Mouse (Mus musculus): Measurements from ENCODE around the gene Slc46a2.

The Slc46a2 gene

DNA sequence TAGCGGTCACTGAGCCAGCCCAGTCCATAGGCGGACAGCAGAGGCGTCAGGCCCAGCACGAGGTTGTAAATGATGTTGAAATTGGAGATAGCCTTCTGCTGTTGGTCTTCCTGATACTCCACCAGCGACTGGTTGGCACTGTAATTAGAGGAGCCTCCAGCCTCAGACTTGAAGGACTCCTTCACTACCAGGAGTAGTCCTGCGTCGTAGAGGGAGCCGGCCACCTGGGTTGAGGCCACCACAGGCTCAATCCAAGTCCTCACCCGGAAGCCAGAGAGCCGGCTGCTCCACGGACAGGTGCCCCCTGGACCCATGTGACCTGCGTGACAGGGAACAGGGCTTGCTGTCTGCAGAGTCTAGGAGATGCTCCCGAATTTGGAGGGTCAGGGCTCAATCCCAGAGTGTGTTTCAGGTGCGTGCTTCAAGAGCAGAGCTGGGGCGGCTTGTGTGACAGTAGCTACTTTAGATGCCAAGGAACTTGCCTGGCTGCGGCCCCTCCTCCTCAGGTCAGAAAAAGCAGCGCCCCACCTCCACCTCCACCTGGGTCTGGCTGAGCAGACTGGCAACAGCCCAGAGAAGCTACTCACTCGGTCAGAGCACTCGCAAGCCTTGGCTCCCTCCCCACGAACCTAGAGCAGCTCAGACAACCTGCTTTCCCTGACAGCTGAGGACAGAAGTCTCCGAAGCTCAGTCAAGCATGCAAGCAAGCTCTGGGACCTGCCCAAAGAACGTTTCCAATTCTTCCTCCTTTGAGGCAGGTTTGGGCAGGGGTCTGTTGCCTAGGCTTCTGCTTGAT lies at the start of gene Slc46a2:
Slc46a2 (minus strand) TSS at position 449 of the 796 bp plus-strand sequence.
- DNase-seq, result peak; percentile 33 to 52

DNA sequence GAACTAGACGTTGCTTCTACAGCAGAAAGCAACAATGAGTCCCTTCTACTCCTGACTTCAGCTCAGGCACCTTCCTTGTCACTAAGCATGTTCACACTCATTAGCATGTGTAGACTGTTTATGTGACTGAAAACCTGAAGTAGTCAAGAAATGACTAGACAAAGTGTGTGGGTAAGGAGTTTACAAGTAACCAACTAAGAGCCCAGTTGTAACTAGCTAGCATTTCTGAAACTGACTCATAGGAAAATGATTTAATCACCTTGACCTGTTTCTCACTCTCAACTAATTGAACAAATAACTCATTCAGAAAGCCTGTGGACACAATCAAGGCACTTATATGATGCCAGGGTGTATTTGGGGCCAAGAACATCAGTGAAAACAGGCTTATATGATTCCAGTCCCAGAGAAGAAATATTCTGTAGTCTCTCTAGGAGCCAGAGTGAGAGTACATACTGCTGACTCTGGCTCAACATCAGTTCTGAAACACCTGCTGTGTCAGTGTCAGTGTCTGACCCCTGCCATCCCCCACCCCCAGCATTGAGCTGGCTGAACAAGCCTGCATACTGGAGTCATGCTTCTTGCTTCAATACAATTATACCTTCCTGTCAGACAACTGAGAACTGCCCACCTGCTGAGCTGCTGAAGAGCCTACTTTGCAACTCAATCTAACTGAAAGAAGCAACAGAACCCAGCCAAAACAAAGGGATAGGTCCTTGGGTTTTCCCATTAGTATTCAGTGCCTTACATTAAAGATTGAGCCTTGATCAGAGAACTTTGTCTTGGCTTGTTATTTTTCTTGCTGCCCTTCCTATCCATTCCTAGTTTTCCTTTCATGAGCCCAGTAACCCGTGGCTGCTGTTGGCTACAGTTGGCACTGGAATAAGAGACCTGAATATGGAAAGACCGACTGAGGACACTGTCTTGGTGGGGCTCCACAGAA lies 48.8 kb upstream of the Slc46a2 start, which contains the start of gene Mup6:
Mup6 (plus strand) TSS at position 890 of the 940 bp plus-strand sequence.
- no peak for DNase-seq

DNA sequence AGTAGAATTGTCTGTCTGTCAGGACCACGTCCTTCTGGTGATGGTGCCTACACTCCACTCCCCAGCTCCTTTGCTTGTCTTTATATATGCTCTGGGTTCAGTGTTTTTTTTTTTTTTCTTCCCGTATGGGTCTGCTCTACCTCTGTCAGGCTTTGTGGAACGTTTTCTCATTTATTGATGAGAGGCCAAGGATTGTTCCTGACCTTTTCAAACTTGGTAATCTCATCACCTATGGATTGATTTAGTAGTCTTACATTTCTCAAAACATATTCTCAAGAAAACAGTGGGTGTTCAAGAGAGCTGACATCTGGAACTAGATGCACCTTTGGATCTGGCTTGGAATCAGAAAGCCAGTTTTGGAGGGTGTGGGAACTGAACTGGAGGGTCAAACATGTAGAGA lies 45.8 kb upstream of the Slc46a2 start, which contains the start of gene Mup4:
Mup4 (minus strand) TSS at position 101 of the 400 bp plus-strand sequence.
- no peak for DNase-seq

DNA sequence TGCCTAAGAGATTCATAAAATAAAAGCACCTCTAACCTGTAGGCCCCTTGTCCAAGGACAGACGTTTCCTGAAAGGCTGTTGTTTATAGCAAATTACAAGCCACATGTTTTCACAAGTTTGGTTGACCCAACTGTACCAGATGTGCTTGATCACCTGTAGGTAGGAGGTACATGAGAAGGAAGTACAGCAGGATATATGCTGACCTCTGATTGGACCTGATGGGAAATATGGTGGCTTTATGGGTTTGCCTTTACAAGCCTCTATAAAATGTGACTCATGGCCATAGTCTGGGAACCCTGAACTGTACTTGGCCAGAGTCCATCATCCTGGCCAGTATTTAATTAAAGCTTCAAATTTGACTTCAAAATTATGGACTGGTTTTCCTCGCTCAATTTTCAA lies 22.7 kb upstream of the Slc46a2 start:
- no peak for DNase-seq

DNA sequence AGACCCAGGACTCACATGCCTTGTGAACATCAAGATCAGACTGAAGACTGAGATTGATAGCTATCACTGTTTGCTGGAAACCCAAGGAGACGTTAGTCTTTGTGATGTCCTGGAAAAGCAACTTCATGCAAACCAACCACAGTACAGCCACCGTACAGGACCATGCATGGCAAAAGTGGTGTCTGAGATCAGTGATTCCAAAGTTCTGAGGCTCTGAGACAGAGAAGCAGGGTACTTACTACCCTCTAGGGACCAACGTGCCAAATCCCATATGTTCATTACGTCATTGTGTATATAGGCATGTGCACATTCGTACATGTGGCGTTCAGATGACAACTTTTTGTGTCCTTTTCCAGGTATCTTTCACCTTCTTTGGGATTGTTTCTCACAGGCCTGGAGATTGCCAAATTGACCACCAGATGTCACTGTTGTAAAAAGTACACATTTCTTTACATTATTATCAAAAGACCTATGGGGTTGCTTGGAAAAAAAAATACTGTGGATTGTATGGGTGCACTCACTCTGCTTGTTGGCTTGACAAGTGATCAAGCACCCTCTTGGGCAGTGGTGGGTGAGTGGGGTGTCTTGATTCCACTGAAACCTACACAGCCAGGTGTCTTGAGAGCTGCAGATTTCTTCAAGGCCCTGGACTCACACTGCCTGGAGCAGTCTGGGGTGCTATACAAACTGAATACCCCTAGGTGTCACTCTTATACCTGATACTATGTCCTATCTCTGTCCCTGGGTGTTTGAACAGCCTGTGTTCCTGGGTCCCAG lies 17.8 kb upstream of the Slc46a2 start:
- DNase-seq, result peak; percentile 8 to 35

DNA sequence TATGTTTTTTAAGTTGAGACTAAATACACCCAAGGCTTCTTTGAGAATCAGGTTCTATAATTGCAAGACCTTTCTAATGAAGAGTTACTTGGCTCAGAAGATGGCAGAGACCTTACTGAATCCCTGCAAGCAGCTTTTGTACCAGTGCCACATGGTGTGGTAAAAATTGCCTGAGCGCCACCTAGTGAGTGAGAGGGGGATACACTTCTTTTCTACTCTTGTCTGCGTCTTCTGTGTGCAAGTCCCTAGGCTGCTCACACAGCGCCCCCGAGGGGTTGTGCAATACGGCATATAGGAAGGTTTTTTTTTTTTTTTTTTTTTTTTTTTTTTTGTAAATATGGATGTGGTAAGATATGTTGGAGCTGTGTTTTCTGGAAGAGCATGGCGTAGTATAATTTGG lies 13.5 kb upstream of the Slc46a2 start:
- peak; percentile 71 to 82 for DNase-seq

DNA sequence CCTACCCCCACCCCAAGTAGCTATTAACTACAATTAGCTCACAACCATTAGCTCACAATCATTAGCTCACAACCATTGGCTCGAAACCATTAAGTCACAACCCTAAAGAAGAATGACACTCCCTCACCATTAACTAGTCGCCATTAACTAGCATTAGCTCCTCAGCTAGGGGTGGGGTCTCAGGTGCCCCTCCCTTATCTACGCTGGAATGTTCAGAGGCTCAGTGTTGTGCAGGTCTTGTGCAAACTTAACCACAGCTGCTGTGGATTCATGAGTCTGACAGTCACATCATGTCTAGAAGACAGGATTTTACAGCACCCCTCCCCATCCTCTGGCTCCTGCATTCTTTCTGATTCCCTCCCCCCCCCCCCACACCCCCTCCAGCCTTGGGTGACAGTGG lies 12.8 kb upstream of the Slc46a2 start:
- no peak for DNase-seq

DNA sequence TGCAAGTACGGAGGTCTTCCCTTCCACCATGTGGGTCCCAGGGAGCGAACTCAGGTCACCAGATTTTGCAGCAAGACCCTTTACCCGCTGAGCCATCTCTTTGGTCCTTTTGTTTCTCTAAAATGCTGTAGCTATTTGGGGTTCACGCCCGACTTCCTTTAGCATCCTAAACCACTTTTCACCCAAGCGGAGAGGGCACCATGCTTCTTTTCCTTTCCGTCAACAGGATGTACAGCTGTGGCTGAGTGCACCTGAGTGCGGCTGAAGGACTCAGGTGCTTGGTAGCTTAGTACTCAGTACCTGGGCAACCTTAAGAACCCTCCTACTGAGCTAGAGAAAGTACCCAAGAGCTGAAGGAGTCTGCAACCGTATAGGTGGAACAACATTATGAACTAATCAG lies 10.2 kb upstream of the Slc46a2 start:
- no peak for DNase-seq

DNA sequence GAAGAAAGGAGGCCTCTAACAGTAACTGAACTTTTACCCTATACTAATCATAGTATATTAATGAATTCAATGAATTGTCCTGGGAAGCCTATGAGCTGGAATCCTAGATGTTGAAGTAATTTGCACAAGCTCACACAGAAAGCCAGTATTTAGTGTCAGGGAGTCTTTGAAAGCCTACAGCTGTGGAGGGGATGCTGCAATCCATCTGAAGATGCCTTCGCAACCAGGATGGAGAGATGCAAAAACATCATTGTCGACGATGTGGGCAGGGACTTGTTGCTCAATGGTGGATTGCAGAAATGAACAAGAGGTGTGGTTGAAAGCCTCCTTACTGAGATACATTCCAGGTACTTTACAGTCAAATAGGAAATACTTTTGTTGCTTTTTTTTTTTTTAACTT lies 3.1 kb upstream of the Slc46a2 start:
- no peak for DNase-seq

DNA sequence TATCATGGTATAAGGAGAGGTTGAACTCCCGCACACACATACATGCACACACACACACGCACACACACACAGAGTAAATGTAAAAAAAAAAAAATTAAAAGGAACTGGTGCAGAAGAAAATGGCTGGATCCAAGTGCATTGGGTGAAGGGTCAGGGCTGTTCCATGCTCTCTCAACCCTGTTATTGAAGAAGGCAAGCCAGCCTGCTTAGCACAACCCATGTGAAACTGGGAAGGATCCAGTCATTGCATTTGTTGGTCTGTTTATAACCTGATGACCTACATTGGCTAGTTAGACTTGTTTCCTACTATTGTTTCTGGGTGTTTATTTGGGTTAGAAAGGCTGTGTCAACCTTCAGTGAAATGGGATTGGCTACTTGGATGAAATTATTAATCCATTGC lies 6.1 kb downstream of the Slc46a2 start:
- no peak for DNase-seq

DNA sequence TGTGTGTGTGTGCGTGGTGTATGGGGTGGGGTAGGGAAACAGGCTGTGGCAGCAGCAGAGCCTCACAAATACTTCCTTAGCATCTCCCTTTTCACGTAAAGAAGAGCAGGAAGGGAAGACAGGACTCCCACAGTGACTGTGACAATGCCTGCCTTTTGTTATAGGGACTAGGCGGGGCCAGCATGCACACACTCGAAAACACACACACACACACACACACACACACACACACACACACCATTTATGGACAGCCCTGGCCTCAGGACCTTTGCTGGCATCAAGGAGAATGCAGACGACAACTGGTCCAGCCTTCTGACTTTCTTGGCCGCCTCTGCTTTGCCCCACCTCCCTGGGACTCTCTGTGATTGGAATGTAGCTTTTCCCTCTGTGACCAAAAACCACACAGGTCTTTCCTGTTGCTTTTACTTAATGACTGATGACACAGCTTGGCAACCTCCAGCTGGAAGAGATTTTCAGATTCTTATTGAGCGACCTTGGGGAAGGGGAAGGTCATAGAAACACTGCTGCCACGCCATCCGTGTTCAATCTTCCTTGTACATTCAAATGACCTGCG lies 7.1 kb downstream of the Slc46a2 start:
- DNase-seq, result peak; percentile 25 to 28

DNA sequence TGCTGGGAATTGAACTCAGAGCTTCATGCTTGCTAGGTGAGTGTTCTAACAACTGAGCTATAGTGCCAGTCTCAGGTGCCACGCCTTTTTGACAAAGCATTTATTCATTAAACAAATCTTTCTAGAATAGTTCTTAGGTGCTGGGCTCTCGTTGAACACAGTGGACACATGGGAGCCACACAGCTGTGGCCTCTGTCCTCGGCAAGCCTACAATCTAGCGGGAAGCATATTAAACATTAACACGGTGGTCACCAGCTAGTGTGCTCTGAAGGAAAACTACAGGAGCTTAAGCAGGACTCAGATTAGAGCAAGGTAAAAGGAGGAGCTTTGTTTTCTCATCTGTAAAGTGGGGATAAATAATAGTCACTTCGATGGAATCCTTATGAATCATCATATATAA lies 7.8 kb downstream of the Slc46a2 start:
- no peak for DNase-seq

DNA sequence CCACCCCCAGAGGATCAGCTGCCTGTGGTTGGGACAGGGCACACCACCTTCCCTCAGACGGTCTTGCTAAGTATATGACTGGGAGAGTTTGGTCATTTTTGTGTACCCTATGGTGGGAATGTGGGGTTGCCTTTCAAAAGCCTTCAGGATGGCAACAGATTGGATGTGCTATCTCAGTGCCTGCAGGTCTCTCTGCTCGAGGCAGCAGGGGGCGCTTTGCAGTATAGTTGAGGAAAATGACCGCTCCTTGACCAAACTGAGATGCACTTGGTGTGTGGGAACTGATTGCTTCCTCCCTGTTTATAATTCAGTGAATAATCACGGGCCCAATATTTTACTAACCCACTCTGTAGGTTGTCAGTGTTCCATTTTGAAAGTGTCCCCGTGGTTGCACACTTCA lies 12.3 kb downstream of the Slc46a2 start:
- DNase-seq, result peak; percentile 28 to 48

DNA sequence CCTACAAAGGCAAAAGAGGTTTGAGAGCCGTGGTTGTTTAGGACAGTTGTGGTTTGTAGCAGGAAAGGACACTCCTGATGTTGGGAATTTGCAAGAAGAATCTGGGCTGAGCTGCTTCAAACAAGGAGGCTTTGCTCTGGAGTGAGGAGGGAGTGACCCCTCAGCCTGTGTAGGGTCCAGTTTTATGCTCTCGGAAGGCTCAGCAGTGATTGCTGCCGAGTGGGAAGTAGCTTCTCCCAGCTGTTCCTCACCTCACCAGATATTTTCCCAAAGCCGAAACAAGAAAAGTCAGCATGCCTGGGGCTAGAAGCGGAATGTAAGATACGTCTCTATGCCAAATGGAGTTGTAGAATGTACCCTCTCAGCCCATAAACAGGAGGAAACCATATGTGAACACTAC lies 13.0 kb downstream of the Slc46a2 start:
- no peak for DNase-seq

DNA sequence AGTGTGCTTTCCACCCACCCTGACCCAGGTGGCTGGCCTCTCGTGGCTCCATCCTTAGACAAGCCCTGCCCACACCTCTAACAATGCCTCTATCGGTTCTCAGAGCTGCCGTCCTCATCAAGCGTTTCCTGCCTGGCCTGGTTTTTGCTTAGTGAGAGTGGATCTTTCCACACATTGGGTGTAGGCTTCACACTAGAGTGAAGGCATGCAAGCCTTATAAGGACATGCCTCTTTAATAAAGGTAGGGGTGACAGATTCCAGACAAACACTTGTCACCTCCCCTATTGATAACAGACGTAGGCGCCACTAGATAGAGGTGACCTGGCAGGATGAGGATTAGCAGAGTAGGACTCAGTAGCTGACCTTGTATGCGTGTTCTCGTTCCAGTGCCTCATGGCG lies 16.3 kb downstream of the Slc46a2 start:
- DNase-seq, result no peak

DNA sequence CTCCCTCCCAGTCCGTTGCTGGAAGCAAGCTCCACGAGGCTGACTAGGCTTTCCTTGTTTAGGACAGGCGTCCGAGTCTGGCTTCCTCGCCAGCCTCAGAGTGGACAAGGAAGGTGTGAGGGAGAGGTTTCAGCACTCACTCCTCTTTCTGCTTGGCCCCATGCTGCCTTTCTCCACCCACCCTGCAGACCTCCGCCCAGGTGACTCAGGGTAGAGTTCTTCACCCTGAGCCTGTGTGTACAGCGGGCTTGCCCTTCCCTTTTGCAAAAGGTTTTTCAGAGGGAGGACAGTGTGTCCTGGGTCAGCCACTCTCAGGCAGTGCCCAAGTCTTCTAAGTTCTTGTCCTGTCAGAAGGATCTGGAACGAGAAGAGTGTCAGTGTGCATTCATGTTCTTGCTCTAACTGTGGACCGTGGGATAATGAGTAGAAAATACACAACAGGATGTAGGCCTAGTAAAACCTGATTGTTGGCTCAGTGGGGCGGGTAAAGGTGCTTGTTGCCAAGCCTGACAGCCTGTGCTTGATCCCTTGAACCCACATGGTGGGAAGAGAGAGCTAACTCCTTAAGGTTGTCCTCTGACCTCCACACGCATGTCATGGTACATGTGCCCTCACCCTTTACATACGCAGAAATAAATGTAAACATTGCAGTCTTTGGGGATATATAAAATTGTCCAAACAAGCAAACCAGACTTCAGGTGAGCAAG lies 16.9 kb downstream of the Slc46a2 start:
- no peak for DNase-seq

DNA sequence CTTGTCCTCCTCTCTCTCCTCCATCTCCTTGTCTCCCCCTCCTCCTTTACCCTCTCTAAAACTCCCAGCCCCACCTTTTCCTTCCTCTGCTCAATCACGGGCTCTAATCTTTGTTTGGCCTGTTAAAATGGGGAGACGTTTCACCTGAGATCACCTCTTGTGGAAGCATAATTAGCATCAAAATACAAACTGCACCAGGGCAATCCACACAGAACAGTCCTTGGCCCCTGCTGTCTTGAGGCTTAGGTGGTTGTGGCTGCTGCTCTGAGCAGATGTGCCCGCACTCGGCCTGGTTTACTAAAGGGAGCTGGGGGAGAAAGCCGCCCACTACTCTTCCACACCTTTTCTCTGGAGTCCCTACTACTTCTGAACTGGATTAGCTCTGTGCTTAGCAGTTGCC lies 18.9 kb downstream of the Slc46a2 start:
- DNase-seq, result no peak

DNA sequence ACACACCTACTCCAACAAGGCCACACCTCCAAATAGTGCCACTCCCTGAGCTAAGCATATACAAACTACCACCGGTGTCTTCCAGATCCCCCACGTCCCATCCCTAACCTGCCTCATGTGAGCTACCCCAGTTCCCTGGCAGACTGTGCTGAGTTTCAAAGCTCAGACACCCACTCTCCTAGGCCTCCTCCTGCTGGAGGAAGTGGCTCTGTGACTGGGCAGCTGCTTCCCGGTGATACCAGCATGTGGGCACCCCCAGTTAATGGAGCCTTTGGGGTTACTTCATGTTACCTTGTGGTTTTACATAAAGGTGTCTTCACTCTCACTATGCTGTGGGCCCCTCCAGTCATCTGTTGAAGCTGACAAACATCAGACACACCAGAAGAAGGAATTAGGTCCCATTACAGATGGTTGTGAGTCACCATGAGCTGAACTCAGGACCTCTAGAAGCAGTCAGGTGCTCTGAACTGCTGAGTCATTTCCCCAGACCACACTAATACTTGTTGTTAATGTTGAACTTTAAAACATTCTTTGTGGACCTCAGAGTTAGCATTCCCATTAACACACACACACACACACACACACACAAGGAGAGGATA lies 19.8 kb downstream of the Slc46a2 start:
- no peak for DNase-seq

DNA sequence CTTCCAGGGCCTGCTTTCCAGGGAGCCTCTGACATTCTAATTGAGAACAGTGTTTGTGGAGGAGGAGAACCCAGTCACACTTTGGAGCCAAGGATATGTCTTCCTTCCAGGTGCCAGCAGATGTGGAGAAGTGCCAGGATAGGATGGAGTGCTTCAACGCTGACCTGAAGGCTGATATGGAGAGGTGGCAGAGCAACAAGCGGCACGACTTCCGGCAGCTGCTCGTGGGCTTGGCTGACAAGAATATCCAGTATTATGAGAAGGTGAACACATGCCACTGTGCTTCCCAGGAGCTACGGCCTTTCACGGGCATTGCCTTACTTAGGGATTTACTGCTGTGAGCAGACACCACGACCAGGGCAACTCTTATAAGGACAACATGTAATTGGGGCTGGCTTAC lies 20.4 kb downstream of the Slc46a2 start:
- no peak for DNase-seq

DNA sequence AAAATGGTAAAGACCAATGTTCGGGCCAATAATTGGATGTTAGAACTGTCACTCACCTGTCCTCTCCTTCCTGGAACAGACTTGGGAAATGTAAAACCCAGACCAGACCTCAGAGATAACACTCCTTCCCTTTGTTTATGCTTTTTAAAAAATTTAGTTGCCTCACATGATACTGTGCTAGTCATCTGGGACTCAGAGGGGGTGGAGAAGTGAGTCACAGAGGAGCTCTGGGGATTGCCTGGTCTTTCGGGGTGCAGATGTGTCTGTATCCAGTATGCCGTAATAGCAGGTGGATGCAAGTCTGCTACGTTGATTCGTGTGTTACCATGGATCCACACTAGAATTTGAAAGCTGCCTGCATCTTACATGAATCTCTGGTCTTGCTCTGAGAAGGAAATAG lies 22.1 kb downstream of the Slc46a2 start:
- no peak for DNase-seq

DNA sequence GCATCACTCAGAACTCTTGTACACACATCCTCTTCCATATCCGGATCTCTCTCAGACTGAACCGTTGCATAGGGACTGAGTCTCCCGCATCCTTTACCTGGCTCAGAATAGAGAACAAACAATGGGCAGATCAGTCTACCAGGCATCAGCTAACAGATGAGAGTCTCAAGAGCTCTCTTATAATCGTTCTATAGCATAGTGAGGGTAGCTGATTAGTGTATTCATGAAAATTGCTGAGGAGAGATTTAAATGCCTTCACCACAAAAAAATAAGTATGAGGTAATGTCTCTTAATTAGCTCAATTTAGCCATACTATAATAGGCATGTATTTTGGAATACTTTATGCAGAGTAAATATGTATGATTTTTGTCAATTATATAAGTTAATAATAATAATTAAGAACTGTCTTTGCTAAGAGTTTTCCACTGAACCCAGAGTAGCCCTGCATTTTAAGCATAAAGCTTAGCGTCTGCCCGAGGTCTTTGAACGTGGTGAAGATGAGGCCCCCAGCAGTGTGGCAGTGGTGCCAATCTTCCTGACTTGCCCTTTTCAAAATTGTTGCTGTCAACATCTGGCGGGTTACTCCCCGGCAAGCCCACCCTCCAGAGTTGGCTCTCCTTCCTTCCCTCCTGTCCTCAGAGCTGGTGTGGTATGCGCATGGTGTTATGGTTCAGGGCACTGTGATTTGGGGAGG lies 23.0 kb downstream of the Slc46a2 start:
- no peak for DNase-seq
